Mouse (Mus musculus): ENCODE results near the gene Cntn1. TPM values are rescaled to one million over a fixed set of nuclear protein-coding genes. Genes with fewer than 3 reads are reported as not detected.
A peak's percentile ranks its signal among the peaks of the same experiment; 100 is the strongest.

Gene Cntn1
- polyA plus RNA-seq, 1 experiment from 2014 or later: 0.05 TPM

DNA sequence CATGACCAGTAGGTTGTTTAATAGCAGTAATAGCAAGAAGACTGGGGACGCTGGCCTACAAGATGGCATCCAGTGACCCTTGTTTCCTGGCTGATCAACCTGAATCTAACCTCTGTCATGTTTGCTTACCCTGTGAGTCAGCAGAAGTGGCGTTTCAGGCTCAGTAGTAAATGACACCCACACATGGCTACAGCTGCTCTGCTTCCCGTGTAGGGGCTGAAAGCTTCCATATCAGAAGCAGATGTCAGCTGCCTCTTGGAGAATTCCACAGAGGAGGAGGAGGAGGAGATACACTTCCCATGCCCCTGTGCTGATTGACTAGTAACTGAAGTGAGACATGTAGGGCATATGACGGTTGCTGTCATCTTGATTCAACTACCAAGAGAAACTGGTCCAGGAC is 225.9 kb downstream of the Cntn1 start:
- H3K27me3 ChIP-seq: no peaks in the 10 kb centered on the region
- 39% methylated on average over 4 of the region's 4 CpGs for WGBS (ENCODE audit: insufficient replicate concordance)
- no peaks in the 10 kb centered on the region for H3K4me1 ChIP-seq (replicated peaks)
- H3K9ac ChIP-seq: no peak overlapping the region
- H3K9me3 ChIP-seq (replicated peaks): no peaks in the 10 kb centered on the region
- ATAC-seq (ENCODE audit: low read depth): no peak
- DNase-seq: no peak
- H3K4me3 ChIP-seq (replicated peaks): no peak overlapping the region
- H3K27ac ChIP-seq: no peak overlapping the region
- no peaks in the 10 kb centered on the region for H3K36me3 ChIP-seq
- H3K4me2 ChIP-seq: no peak overlapping the region

DNA sequence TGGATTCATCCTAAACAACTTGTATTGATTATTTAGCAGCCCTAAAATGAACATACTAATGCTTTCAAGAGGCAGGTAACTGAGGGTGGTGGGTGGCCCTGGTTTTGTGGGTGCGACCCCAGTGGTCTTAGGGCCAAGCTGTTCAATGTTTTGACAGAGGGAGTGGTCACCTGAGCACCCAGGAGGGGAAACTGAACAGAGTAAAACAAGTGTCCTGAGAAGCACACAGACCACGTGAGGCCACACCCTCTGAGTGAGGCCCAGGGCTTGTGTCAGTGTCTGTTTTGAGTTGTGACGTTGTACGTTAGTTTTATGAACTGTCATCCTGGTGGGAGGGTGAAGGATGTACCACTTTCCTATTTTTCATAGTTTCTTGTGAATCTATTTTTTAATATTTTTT is 227.0 kb downstream of the Cntn1 start:
- H3K4me1 ChIP-seq (replicated peaks): no peaks in the 10 kb centered on the region
- no peaks in the 10 kb centered on the region for H3K27me3 ChIP-seq
- 56% methylated on average over 4 of the region's 4 CpGs for WGBS (ENCODE audit: insufficient replicate concordance)
- DNase-seq (no peak), ATAC-seq (ENCODE audit: low read depth) (no peak)
- H3K4me2 ChIP-seq: no peak overlapping the region
- no peak overlapping the region for H3K4me3 ChIP-seq (replicated peaks)
- no peak overlapping the region for H3K27ac ChIP-seq
- no peaks in the 10 kb centered on the region for H3K36me3 ChIP-seq
- no peak overlapping the region for H3K9ac ChIP-seq
- H3K9me3 ChIP-seq (replicated peaks): no peaks in the 10 kb centered on the region

DNA sequence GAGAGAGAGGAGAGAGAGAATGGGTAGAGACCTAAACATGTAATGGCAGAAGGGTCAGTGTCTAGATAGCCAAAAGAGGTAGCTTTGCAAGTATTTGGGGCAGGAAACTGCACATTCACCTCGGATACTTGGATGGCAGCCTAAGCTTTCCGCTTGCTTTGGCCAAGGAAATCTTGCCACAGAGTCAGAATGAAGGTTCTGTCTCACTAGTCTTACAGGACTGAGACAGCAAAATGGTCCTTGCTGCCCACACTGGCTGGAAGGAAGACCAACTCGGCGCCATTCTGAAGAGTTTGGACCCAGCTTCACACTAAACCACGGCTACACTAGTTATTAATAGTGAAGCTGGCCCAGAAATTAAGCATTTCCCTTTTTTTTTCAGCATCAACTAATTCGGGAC is 230.0 kb downstream of the Cntn1 start:
- H3K9me3 ChIP-seq (replicated peaks): no peaks in the 10 kb centered on the region
- no peak for ATAC-seq (ENCODE audit: low read depth)
- DNase-seq: no peak
- no peak overlapping the region for H3K27ac ChIP-seq
- H3K9ac ChIP-seq: no peak overlapping the region
- H3K4me1 ChIP-seq (replicated peaks): no peaks in the 10 kb centered on the region
- H3K27me3 ChIP-seq: no peaks in the 10 kb centered on the region
- H3K4me2 ChIP-seq: no peak overlapping the region
- no peak overlapping the region for H3K4me3 ChIP-seq (replicated peaks)
- WGBS (ENCODE audit: insufficient replicate concordance): 51% methylated on average over 6 of the region's 6 CpGs
- H3K36me3 ChIP-seq: no peaks in the 10 kb centered on the region

DNA sequence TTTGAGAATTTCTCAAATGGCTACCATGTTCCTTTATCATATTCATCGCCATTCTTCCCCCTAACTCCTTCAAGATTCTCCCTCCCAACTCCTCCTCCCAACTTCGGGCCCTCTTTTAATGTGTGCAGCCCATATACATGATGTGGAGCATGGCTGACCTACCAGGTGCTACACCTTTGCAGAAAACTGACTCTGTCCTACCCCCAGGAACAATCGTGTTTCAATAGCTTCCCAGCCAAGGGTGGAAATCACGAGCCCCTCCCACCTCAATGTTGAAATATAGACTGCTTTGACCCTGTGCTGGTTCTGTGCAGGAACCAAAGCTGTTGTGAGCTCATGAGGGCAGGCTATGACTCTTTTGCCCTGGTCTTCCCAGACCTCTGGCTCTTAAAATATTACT is 236.7 kb downstream of the Cntn1 start:
- Histone ChIP-seq H3K9ac (no peak overlapping the region), H3K27me3 (no peaks in the 10 kb centered on the region), H3K27ac (no peak overlapping the region), H3K36me3 (no peaks in the 10 kb centered on the region), H3K4me2 (no peak overlapping the region), H3K4me1 (replicated peaks) (no peaks in the 10 kb centered on the region), H3K4me3 (replicated peaks) (no peak overlapping the region), H3K9me3 (replicated peaks) (no peaks in the 10 kb centered on the region)
- DNase-seq (no peak), ATAC-seq (ENCODE audit: low read depth) (no peak)
- 58% methylated on average over 4 of the region's 4 CpGs for WGBS (ENCODE audit: insufficient replicate concordance)

DNA sequence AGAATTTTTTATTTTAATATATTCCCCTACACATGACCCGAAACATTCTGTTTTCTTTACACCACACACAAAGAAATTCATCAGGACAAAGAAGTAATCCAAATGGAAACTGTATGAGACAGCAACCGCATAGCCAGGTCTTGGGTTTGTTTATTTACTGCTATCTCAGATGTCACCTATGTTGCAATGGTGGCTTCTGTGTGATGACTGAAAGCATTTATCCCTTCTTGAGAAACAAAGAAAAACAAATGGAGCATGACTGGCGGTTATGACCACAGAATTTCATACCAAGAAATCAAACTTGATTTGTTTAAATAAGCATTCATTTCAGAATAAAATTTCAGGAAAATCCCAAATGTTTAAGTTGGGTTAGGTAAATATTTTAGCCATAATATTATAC is 245.5 kb downstream of the Cntn1 start:
- no peak for DNase-seq
- Histone ChIP-seq H3K9ac (no peak overlapping the region), H3K36me3 (no peaks in the 10 kb centered on the region), H3K27ac (no peak overlapping the region), H3K27me3 (no peaks in the 10 kb centered on the region), H3K4me1 (replicated peaks) (no peaks in the 10 kb centered on the region), H3K4me2 (no peak overlapping the region), H3K4me3 (replicated peaks) (no peak overlapping the region), H3K9me3 (replicated peaks) (no peaks in the 10 kb centered on the region)
- 65% methylated on average over 3 of the region's 3 CpGs for WGBS (ENCODE audit: insufficient replicate concordance)
- ATAC-seq (ENCODE audit: low read depth): no peak

DNA sequence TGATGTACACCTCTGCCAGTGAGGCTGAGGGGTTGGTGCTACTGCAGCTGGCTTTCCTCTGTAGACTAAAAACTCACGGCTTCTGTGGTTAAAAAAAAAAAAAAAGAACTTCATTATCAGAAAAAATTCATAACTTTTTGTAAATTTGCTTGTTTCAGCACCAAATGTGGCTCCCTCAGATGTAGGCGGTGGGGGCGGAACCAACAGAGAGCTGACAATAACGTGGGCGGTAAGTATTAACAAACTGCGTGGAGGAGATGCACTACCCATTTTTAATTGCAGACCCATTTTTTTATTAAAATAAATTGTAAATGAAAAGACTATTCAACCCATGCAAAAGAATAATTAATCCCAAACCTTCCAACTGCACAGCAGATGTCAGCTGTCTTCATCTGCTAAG is 251.8 kb downstream of the Cntn1 start:
- no peak overlapping the region for H3K4me3 ChIP-seq (replicated peaks)
- H3K27ac ChIP-seq: no peak overlapping the region
- H3K4me1 ChIP-seq (replicated peaks): no peaks in the 10 kb centered on the region
- H3K27me3 ChIP-seq: no peaks in the 10 kb centered on the region
- no peak overlapping the region for H3K4me2 ChIP-seq
- DNase-seq: no peak
- WGBS (ENCODE audit: insufficient replicate concordance): 74% methylated on average over 6 of the region's 6 CpGs
- no peaks in the 10 kb centered on the region for H3K9me3 ChIP-seq (replicated peaks)
- no peaks in the 10 kb centered on the region for H3K36me3 ChIP-seq
- H3K9ac ChIP-seq: no peak overlapping the region
- ATAC-seq (ENCODE audit: low read depth): no peak

DNA sequence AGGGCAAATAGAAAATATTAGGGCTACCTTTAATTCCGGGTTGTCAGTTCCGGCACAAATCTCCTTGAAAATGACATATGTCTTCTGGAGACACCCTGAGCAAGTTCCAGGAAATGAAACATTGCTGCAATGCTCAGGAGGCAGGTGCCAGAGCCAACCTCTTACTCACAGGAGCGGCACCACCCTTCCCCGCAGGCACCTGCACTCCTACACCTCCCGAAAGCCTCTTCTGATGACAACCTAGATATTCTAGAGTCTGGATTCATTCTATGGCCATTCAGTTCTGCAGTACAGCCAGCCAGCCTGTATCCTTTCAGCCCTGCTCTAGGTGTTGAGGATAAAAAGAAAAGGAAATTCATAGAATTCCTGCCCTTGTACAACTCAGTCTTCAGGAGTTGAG is 253.3 kb downstream of the Cntn1 start:
- no peaks in the 10 kb centered on the region for H3K4me1 ChIP-seq (replicated peaks)
- ATAC-seq (ENCODE audit: low read depth) (no peak), DNase-seq (no peak)
- H3K27ac ChIP-seq: no peak overlapping the region
- no peak overlapping the region for H3K9ac ChIP-seq
- H3K36me3 ChIP-seq: no peaks in the 10 kb centered on the region
- WGBS (ENCODE audit: insufficient replicate concordance): 67% methylated on average over 5 of the region's 5 CpGs
- no peaks in the 10 kb centered on the region for H3K9me3 ChIP-seq (replicated peaks)
- H3K4me3 ChIP-seq (replicated peaks): no peak overlapping the region
- H3K4me2 ChIP-seq: no peak overlapping the region
- no peaks in the 10 kb centered on the region for H3K27me3 ChIP-seq

DNA sequence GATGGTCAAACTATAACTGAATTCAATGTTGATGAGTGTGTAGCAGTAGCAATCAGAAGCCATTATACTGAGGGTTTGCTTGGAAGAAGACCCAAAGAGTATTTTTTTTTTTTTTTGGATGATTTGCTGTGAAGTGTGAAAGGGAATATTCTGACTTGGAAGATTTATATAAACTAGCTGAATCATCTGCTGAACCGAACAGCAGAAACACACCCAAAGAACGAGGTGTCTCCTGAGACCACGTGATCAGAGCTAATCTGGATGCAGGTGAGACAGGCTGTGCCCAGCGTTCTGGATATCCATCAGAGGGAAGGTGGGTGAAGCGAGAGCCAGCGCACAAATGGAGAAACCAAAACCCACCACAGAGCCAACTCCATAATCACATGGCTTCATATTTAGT is 271.0 kb downstream of the Cntn1 start:
- Histone ChIP-seq H3K36me3 (no peaks in the 10 kb centered on the region), H3K4me3 (replicated peaks) (no peak overlapping the region), H3K4me2 (no peak overlapping the region), H3K4me1 (replicated peaks) (no peaks in the 10 kb centered on the region), H3K27ac (no peak overlapping the region), H3K9ac (no peak overlapping the region), H3K27me3 (no peaks in the 10 kb centered on the region), H3K9me3 (replicated peaks) (no peaks in the 10 kb centered on the region)
- no peak for DNase-seq
- WGBS (ENCODE audit: insufficient replicate concordance): 64% methylated on average over 6 of the region's 6 CpGs
- no peak for ATAC-seq (ENCODE audit: low read depth)

DNA sequence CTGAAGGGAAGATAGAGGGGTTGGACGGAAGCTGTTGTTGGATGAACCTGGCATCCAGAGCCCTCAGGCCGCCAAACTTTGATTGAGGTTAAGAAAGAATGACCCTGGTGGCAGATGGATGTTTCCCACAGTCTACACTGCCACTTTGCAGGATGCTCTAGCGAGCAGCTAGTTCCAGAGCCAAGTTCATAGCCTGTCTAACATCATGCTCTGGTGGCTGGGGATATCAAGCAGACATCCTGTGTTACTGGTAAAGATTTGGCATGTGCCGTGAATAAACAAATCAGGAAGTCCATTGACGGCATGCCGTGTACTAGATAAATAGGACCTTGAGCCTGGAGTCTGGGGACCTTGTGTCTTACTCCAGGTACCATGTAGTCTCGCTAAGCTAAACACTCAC is 276.1 kb downstream of the Cntn1 start:
- ATAC-seq (ENCODE audit: low read depth): no peak
- DNase-seq: no peak
- Histone ChIP-seq H3K4me1 (replicated peaks) (no peaks in the 10 kb centered on the region), H3K9me3 (replicated peaks) (no peaks in the 10 kb centered on the region), H3K27me3 (no peaks in the 10 kb centered on the region), H3K9ac (no peak overlapping the region), H3K4me3 (replicated peaks) (no peak overlapping the region), H3K27ac (no peak overlapping the region), H3K4me2 (no peak overlapping the region), H3K36me3 (no peaks in the 10 kb centered on the region)
- 60% methylated on average over 7 of the region's 7 CpGs for WGBS (ENCODE audit: insufficient replicate concordance)

DNA sequence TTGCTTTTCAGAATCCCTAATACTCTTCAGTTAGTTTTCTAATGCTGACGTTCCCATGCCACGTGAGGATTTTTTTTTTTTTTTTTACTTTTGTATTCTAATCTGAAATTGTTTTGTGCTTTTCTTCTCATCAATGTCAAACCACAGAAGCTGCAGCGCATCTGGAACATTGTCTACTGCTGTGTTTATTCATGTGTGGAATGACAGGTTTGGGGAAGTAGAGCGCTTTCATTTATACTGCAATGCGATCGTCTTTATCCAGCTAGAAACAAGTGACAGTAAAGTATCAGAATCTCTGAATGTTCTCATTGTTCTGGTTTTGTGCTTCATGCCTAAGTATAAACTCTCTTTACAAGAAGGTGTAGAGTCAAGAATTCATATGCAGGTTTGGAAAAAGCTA is 289.3 kb downstream of the Cntn1 start:
- no peaks in the 10 kb centered on the region for H3K27me3 ChIP-seq
- no peak overlapping the region for H3K4me3 ChIP-seq (replicated peaks)
- H3K27ac ChIP-seq: no peak overlapping the region
- ATAC-seq (ENCODE audit: low read depth): no peak
- no peaks in the 10 kb centered on the region for H3K36me3 ChIP-seq
- peaks cover 11% of the 10 kb centered on the region for H3K4me1 ChIP-seq (replicated peaks)
- WGBS (ENCODE audit: insufficient replicate concordance): 77% methylated on average over 6 of the region's 6 CpGs
- H3K4me2 ChIP-seq: no peak overlapping the region
- no peaks in the 10 kb centered on the region for H3K9me3 ChIP-seq (replicated peaks)
- H3K9ac ChIP-seq: no peak overlapping the region
- no peak for DNase-seq

DNA sequence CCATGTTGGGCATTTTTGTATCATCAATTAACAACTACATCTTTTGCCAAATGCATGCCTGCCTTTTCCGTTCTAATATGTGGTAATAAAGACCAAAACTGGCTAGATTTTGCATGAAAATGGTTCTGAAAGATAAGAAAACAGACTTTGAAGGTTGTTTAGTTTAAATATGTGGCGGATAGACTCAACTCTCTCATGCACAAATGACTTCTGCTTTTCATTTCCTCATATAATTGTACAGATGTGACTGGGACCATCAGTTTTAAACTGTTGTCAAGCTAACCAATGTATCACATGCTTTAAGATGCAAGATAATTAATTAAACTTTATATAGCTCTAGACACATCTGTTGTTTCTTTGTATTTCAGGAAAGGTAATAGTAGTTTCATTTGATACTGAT is 290.5 kb downstream of the Cntn1 start:
- ATAC-seq (ENCODE audit: low read depth) (no peak), DNase-seq (no peak)
- H3K4me3 ChIP-seq (replicated peaks): no peak overlapping the region
- no peak overlapping the region for H3K4me2 ChIP-seq
- no peak overlapping the region for H3K9ac ChIP-seq
- H3K4me1 ChIP-seq (replicated peaks): peaks cover 23% of the 10 kb centered on the region
- no peaks in the 10 kb centered on the region for H3K36me3 ChIP-seq
- no peaks in the 10 kb centered on the region for H3K9me3 ChIP-seq (replicated peaks)
- H3K27ac ChIP-seq: no peak overlapping the region
- WGBS (ENCODE audit: insufficient replicate concordance): 52% methylated on average over 2 of the region's 2 CpGs
- H3K27me3 ChIP-seq: no peaks in the 10 kb centered on the region

DNA sequence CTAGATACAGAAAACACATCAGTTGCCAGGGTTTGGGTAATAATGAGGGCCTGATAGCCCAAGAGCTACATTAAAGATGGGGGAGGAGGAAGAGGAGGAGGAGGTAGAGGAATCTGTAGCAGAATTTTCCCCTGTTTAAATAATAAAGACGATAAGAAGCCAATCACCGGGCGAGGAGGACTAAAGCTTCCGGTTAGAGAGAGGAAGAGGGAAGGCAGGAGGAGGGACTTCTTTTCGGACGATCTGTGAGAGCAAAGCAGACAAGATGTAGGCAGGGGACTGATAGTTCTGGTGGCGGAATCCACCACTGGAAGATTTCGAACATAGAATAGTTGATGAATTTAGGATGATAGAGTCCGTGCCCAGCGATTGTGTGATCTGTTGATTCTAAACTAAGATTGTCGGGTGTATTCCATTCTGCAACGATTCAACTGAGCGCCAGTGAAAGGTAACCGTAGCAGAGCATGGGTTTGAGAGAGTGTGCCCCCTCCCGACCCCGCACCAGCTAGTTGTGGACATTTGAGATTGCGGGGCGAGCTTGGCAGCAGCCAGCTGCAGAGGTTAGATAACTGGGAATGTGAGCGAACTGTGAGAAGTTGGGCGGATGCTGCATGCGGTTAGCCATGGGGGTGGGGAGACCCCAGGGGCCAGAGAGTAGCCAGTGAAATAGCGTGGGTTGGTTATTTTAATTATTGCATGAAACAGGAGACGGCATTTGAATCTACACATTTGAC is 293.3 kb downstream of the Cntn1 start:
- Histone ChIP-seq H3K4me2 (peak overlapping the region; percentile 54), H3K9me3 (replicated peaks) (no peaks in the 10 kb centered on the region), H3K27ac (peak overlapping the region; percentile 86), H3K9ac (peak overlapping the region; percentile 55), H3K27me3 (no peaks in the 10 kb centered on the region), H3K36me3 (no peaks in the 10 kb centered on the region), H3K4me1 (replicated peaks) (peaks cover 43% of the 10 kb centered on the region), H3K4me3 (replicated peaks) (peak overlapping the region; percentile 53)
- DNase-seq (peak; percentile 74), ATAC-seq (ENCODE audit: low read depth) (peak; percentile 92)
- 36% methylated on average over 23 of the region's 23 CpGs for whole genome bisulfite sequencing (ENCODE audit: insufficient replicate concordance)
